Mouse (Mus musculus): ENCODE measurements at regions not wholly inside any gene's neighbourhood (a gene's known extent, or its start where the extent isn't known, plus 50 kb on each side); places are given as distances from the start of the nearest gene placed in this dataset.

DNA sequence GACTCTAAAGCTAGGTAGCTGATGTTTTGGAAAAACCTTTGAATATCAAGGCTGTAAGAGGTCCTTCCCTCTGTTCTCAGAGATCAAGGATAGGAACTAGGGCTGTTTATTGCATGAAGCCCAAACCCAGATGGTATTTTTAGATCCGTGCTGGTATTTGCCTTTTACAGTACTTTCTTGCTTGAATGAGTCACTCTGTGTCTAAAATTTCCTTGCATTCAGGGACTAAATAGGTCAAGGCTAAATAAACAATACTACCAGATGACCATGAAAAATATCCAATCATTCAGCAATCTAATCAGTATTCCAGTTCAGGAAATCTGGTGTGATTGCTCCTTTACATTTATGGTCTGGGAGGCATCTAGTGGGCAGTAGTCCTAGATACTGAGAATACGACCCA is 243.6 kb downstream of the Btg1 start:
- no peak for TF ChIP-seq GATA4 (IDR thresholded peaks at IDR 0.05; ENCODE audit: insufficient replicate concordance, low read length)

DNA sequence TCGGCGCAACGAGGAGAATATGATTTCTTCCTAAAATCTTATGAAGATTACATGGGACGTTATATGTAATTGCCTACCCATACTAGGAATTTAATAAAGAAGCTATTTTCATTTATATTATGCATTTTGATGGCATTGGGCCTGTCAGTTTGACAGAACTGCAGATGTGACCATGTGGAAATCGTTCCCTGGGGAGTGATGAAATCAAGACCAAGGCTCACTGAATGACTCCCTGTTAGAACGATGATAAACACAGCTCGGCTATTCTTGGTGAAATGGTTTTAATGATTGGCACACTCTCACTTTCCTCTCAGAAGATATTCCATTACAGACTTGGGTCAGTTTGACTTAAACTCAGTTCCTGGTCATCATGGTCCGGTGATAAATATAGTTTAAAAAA is 246.4 kb downstream of the Btg1 start:
- TF ChIP-seq GATA4 (IDR thresholded peaks at IDR 0.05; ENCODE audit: insufficient replicate concordance, low read length), result no peak

DNA sequence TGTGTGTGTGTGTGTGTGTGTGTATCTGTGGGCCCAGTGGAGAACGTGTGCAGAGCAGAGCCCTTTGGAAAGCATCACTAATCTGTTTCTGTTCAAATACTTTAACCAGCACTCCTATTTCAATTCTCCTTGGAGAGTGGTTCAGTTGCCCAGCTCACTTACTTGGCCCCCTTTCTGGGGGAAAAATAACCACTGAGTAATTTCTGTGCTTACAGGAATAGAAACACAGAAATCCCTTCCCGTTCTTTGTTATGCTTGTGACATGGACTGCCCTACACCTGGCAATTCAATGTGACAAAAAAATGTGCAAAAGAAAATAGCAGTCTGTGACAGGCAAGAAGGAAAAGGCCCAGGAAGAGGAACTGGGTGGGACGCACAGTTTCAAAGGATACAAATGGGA is 249.7 kb downstream of the Btg1 start:
- no peak for TF ChIP-seq GATA4 (IDR thresholded peaks at IDR 0.05; ENCODE audit: insufficient replicate concordance, low read length)

DNA sequence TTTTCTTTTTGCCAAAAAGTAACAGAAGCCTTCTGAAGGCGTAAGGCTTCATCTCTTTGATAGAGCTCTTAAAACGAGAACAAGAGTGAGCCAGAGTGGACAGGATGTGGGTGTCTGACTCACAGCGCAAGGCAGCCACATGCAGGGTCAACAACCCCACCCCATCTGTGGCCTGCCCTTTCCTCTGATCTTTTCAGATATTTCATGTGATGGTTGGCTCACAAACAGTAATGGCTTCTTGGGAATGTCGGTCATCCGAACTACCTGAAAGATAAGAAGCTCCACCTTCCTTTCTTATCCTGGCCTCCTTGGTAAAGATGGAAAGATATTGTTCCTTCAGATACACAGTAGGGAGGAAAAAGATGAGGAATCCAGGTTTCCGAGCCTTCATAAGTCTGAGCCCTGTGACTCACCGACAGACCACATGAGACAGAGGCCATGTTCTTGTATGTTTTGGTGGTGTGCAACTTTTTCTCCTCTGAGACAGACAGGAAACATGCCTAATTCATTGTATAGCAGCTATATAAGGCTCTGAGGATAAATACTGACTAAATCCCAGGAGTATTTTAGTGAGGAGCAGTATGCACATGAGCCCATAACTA is 254.9 kb downstream of the Btg1 start:
- no peak for TF ChIP-seq GATA4 (IDR thresholded peaks at IDR 0.05; ENCODE audit: insufficient replicate concordance, low read length)

DNA sequence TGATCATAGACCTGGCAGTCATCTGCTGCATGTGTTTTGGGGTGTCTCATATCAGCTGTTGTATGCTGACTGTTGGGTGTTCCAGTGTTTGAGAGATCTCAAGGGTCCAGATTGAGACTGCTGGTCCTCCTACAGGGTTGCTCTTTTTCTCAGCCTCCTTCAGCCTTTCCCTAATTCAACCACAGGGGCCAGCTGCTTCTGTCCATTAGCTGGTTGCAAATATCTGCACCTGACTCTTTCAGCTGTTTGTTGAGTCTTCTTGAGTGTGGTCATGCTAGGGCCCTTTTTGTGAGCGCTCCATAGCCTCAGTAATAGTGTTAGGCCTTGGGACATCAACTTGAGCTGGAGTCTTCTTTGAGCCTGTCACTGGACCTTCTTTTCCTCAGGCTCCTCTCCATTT is 257.8 kb downstream of the Btg1 start:
- TF ChIP-seq GATA4 (IDR thresholded peaks at IDR 0.05; ENCODE audit: insufficient replicate concordance, low read length), result no peak

DNA sequence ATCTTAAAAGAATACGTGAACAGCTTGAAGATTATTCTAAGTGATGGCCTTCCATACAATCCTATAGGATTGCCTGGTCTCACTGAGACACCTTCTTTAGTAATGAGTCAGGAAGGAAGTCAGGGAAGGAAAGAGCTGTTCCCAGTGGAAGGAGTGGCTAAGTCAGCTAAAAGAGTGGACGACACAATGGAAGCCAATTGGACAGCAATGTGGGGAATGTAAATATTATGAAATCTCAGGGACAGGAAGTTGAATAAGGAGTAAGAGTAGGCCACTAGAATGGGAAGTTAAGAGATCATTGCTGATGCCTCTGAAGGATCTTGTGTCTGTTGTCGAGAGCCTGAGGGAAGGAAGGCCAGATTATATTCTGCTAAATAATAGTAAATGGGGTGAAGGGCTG is 258.9 kb downstream of the Btg1 start:
- no peak for TF ChIP-seq GATA4 (IDR thresholded peaks at IDR 0.05; ENCODE audit: insufficient replicate concordance, low read length)

DNA sequence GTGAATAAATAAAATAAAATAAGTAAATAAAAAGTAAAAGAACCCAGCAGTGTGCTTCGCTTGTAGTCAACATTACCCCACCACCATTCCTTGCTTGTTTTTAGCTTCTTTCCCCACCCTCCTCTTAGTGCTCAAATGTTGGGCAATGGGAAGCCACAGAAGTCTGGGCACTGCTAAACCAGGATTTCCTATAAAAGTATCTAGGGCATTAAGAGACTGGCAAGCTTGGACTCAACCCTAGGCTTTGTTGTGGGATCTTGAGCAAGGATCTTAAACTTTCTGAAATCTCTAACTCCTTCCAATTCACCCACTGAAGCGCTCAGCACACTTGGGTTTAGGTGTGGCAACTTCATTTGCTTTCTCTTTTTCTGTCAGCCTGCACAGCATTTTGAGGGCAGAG is 262.6 kb downstream of the Btg1 start:
- TF ChIP-seq GATA4 (IDR thresholded peaks at IDR 0.05; ENCODE audit: insufficient replicate concordance, low read length), result no peak

DNA sequence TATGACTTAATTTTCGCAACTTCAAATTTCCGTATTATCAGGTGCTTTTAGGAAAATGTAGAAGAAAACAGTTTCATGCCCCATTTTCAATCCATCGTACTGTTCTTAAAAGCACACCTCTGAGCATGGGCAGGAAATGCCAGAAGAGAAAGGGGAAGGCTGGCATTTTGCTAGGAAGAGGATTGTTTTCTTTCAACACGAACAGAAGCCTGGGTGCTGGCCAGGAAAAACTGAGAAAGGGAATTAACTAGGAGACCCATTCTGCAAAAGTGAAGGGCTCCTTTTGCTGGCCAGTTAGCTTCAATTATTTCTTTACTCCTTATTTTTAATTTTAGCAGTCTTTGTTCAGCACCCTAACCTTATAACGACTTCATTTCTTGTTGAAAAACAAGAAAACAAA is 264.0 kb downstream of the Btg1 start:
- TF ChIP-seq GATA4 (IDR thresholded peaks at IDR 0.05; ENCODE audit: insufficient replicate concordance, low read length), result no peak

DNA sequence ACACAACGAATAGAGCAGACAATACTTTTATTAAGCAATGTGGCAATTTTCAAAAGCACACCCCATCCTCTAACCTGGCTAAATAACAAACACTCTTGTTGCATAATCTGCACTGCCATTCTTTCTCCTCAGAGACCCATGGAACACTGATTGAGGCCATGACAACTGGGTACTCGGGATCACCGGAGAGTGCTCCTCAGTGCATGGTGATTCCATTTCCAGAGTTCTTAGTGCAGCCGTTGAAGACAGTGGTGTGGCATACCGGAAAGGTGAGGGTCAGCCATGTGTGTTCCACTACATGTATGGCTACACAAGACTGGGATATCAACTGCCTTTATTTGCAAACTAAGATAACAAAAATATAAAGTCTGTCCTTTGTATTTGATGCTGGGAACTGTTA is 264.4 kb downstream of the Btg1 start:
- TF ChIP-seq GATA4 (IDR thresholded peaks at IDR 0.05; ENCODE audit: insufficient replicate concordance, low read length), result no peak

DNA sequence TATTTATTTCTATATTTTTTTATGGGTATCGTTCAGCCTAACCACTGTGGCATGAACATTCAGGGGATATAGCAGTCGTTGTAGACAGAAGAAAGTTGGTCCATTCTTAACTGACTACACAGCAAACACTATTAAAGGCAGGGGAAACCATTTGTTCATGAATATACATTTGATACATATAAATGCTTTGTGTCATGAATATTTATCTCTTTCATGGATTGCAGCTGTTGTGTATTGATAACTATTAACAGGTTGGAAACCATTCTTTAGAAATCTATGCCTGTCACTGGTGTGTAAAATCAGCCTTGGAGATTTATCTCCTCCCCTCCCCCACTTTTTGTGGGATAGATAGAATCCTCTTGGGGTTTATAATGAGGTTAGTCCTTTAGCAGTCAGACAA is 264.9 kb downstream of the Btg1 start:
- no peak for TF ChIP-seq GATA4 (IDR thresholded peaks at IDR 0.05; ENCODE audit: insufficient replicate concordance, low read length)

DNA sequence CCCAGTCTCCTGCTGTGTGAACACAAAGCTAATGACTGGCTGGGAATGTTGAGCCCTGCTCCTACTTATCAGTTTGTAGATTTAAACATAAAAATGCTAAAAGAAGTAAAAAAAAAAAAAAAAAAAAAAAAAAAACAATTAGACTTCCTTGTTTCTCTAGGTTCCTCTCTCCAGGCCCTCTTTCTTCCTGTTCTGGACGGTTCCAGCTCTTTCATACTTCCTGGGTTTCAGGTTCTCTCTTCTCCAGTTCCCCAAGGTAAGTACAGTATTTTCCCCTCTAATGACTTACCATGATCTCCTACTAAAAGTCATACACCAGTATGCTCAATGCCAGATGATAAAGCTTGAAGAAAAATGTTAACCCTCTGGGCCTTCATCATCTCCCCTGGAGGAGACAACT is 284.3 kb downstream of the Btg1 start:
- no peak for TF ChIP-seq GATA4 (IDR thresholded peaks at IDR 0.05; ENCODE audit: insufficient replicate concordance, low read length)

DNA sequence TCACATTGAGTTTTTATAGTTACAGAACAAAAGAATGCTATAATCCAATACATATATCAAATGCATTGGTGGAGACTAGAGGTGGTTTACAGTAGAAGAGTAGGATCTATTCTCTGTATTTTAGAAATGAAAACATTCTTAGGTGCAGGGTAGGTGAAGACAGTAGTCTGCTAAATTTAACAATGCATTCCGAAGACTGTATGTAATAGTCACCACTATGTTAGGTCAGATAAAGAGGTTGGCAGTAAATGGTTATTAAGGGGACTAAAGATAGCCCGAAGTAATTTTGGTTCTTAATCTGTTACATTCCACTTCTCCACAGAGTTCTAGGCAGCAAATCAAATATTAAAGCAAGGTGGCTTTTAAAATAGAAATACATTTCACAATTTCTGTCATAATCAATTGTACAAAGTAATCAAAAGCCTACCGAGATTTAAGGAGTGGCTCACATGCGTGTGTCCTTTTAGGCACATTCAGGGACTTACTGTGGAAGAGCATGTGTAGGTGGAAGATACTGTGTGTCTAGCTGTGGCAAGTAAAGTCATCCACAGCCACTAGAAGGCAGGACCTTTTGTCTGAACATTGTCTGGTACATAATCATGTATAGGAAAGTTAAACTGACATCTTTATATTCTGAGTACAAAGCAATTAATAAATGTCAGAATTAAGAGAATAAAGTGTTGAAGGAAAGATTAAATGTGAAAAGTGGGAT is 288.4 kb downstream of the Btg1 start:
- no peak for TF ChIP-seq GATA4 (IDR thresholded peaks at IDR 0.05; ENCODE audit: insufficient replicate concordance, low read length)

DNA sequence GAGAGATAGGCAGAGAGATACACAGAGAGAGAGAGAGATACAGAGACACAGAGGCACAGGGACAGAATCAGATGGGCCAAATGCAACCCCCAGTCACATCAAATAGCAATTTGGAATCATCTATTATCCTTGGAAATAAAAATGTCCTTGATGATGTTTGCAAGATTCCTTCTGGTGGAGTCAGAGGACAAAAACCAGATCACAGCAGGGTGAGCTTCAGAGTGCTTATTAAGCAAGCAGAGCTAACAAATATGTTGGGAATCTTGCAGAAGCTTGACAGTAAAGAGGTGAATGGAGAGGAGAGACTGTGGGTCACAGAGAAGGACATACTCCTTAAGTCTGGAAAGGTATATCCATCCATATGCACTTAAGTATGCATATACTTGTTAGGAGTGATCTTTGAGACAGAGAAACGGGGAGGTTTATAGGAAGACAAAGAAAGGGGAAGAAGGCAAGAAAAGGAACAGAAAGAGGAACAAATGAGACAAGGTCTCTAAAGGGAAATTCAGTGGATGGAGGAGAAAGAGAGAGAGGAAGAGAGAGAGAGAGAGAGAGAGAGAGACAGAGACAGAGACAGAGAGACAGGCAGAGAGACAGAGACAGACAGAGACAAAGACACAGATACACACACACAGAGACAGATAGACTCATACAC is 293.0 kb downstream of the Btg1 start:
- no peak for TF ChIP-seq GATA4 (IDR thresholded peaks at IDR 0.05; ENCODE audit: insufficient replicate concordance, low read length)

DNA sequence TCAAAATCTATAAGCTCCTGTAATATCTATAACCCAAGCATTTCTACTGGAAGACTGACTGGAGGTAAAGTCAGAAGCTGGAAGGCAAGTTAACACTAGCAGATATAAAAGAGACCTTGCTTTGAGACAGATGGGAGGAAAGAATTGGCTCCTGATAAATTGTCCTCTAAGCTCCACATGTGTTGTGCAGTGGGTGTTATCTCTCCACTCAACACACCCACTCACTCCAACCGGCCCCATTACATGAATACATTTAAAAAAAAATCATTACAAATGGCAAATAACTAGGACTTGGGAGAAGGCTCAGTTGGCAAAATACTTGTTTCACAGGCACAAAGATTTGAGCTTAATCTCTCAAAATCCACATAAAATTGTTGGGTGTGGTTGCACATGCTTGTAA is 304.4 kb downstream of the Btg1 start:
- TF ChIP-seq GATA4 (IDR thresholded peaks at IDR 0.05; ENCODE audit: insufficient replicate concordance, low read length), result no peak

DNA sequence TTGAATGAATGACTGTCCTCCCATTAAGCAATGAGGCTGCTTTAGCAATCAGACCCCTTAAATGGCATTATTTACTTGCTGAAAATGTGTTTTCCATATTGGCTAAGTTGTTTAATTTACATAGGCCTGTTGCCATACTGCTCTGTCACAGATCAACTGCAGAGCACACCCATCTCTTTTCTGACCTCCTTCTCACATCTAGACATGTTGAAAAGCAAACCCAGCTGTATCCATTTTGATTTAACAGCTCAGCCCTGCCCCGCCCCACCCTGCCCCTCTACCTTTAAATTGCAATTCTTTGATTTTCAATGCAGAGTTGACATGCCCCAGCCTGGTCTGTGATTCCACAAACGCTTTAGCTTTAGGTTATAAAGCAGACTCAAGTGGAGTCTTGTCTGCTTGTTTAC is 307.5 kb downstream of the Btg1 start:
- no peak for TF ChIP-seq GATA4 (IDR thresholded peaks at IDR 0.05; ENCODE audit: insufficient replicate concordance, low read length)

DNA sequence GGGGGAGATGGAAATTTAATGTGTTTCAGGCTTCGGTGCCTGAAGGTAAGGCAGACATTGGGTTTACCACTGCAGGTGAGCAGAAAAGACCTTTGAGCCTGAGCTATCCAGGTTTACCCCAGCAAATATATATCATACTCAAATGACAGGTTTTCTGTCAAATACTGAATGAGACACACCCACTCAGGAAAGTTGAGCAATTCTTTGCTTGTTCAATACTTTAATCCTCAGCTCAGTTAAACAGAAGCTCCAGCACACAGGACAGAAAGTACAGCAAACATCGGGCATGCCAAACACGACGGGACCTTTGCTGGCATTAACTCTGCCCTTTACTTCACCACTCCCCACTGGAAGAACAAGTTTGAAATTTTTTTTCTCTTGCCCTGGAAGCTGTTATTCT is 307.9 kb downstream of the Btg1 start:
- TF ChIP-seq GATA4 (IDR thresholded peaks at IDR 0.05; ENCODE audit: insufficient replicate concordance, low read length), result no peak

DNA sequence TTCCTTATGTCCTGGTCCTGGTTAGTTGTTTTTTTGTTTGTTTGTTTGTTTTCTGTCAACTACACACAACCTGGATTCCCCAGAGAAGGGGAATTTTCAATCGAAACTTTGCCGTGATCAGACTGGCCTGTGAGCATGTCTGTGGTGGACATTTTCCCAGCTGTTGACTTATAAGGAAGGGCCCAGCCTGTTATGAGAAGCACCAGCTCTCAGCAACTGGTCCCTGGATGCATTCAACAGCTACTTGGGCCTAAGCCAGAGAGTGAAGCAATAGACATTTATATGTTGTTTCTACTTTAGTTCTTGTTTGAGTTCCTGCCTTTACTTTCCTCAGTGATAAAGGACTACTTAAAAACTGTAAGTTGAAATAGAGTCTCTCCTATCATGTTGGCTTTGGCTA is 309.0 kb downstream of the Btg1 start:
- TF ChIP-seq GATA4 (IDR thresholded peaks at IDR 0.05; ENCODE audit: insufficient replicate concordance, low read length), result no peak
